Comparison of ENCODE assay signal across 15 mouse cellular contexts in the genomic region with DNA sequence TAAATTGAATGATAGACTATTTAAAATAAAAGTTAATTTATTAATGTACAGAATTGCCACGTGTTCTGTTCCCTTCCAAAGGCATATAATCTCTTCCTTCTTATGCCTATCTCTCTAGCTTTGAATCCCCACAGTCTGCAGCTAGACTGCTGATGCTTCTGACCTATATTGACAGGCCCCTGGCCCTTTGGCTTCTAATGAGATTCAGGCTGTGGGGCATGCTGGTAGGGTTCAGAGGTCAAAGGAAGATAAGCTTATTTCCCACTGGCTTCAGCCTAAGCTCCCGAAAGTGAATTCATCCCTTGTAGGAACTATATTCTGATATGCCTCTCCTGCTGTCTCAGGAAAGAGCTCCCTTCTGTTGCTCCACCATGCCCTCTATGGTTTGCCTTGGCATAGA.
"Had no signal": no experiment of that assay in that cellular context is flagged by ENCODE, and none has a peak within 500 bp of the region (broad histone marks: within the 10 kb centered on the region; RNA-seq: fewer than 3 reads in every experiment).

No protein-coding gene starts in this region.

- H3K9ac ChIP-seq: liver, embryonic 14.5 days; lung, embryonic 14.5 days; midbrain, embryonic 12.5 days; neural tube, embryonic 12.5 days; stomach, embryonic 15.5 days had no signal

- H3K4me2 ChIP-seq: lung, embryonic 14.5 days; midbrain, embryonic 12.5 days; neural tube, embryonic 12.5 days; stomach, embryonic 15.5 days had no signal

- H3K27me3 ChIP-seq: midbrain, embryonic 12.5 days; neural tube, embryonic 12.5 days; stomach, embryonic 15.5 days had no signal

- DNase-seq: lung, adult 18-20 months; lung, embryonic 14.5 days; lung, postnatal 10 days; lung, postnatal 4 days; midbrain, embryonic 14.5 days; right cerebral cortex, postnatal 14 days; thymus, adult 2 months; thymus, postnatal 25 days; thymus, postnatal 4 days had no signal

- H3K27ac ChIP-seq: liver, embryonic 14.5 days; midbrain, embryonic 12.5 days; neural tube, embryonic 12.5 days; stomach, embryonic 15.5 days; stomach, postnatal 0 days had no signal

- H3K36me3 ChIP-seq: midbrain, embryonic 12.5 days; neural tube, embryonic 12.5 days; stomach, embryonic 15.5 days had no signal

- H3K9me3 ChIP-seq: midbrain, embryonic 12.5 days; neural tube, embryonic 12.5 days; stomach, embryonic 15.5 days had no signal

- H3K4me1 ChIP-seq: midbrain, embryonic 12.5 days; neural tube, embryonic 12.5 days; stomach, embryonic 15.5 days had no signal

- H3K4me3 ChIP-seq: midbrain, embryonic 12.5 days; myocyte; neural tube, embryonic 12.5 days; stomach, embryonic 15.5 days had no signal
